In the genomic region with DNA sequence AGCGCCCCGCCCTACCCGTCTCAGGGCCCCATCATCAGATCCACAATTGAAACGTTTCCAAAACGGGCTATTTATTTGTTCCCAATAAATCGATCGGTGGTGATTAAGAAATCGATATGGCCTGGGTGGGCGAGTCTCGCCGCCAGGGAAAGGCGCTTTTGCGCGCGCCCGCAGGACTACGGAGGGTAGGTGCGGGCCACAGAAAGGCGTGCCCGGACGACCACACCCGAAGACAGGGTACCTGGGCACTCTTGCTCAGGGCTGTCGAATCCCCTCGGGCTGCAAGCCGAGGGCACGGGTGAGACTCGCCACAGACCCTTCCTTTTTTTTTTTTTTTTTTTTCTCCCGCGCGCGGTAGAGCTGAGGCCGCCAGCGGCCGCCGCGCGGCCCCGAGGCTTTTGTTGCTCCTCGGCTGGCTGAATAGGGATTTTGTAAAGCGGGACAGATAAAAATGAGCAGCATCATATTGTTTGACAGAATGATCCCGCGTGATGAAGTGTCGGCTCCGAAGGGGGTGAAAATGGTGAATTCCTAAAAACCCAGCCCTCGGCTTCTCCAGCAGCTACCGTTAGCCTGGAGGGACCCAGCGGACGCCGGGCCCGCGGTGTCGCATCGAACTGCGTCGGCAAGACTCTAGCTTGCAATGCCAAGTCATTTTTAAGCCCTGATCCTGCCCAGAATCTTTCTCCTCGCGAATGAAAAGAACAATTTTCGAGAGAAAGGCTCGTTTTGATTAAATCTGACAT, we compare ENCODE assay signal across 9 mouse cellular contexts. TPM values are rescaled to one million over a fixed set of nuclear protein-coding genes. Genes with fewer than 3 reads are reported as not detected.
DNase-seq lines count a peak whose midpoint lies in the region; ATAC-seq and TF ChIP-seq lines count a peak whose summit lies in the region.
"Had no signal": no experiment of that assay in that cellular context is flagged by ENCODE, and none has a peak within 500 bp of the region (broad histone marks: within the 10 kb centered on the region; RNA-seq: fewer than 3 reads in every experiment).

No protein-coding gene starts in this region.

- H3K9me3 ChIP-seq in E14TG2a.4 (ENCODE audit: low read length) = no peaks in the 10 kb centered on the region
- H3K9me3 ChIP-seq in forebrain, embryonic 14.5 days (replicated peaks; ENCODE audit: control insufficient read depth, low read length) = no peaks in the 10 kb centered on the region
- H3K9me3 ChIP-seq in limb, embryonic 10.5 days (replicated peaks) = no peaks in the 10 kb centered on the region
- no peaks in the 10 kb centered on the region for H3K9me3 ChIP-seq in stomach, postnatal 0 days (ENCODE audit: control insufficient read depth, low read length)

- TF ChIP-seq CTCF in cerebellum, adult 2 months (IDR thresholded peaks at IDR 0.05; ENCODE audit: borderline replicate concordance, insufficient read depth, low read depth, low read length) = no peak
- TF ChIP-seq CTCF in E14TG2a.4 (conservative IDR thresholded peaks at IDR 0.05; ENCODE audit: low read length) = no peak
- no peak for TF ChIP-seq CTCF in stomach, postnatal 0 days (IDR thresholded peaks at IDR 0.05; ENCODE audit: low read depth)

- H3K9ac ChIP-seq in forebrain, embryonic 14.5 days (ENCODE audit: low read length) = no peak overlapping the region
- H3K9ac ChIP-seq in stomach, postnatal 0 days (ENCODE audit: low read length) = no peak overlapping the region

- no peaks in the 10 kb centered on the region for H3K36me3 ChIP-seq in E14TG2a.4 (ENCODE audit: insufficient read depth, low read length)
- no peaks in the 10 kb centered on the region for H3K36me3 ChIP-seq in forebrain, embryonic 14.5 days (ENCODE audit: control insufficient read depth, insufficient read depth, low read length)
- H3K36me3 ChIP-seq in limb, embryonic 10.5 days = no peaks in the 10 kb centered on the region
- H3K36me3 ChIP-seq in stomach, postnatal 0 days (ENCODE audit: control insufficient read depth, insufficient read depth, low read length) = no peaks in the 10 kb centered on the region

- ATAC-seq in forebrain, embryonic 14.5 days = no peak
- no peak for ATAC-seq in stomach, postnatal 0 days (ENCODE audit: low FRiP score, low TSS enrichment)

- H3K4me3 ChIP-seq in cerebellum, adult 2 months (replicated peaks; ENCODE audit: insufficient read depth, low read depth, low read length) = no peak overlapping the region
- H3K4me3 ChIP-seq in E14TG2a.4 (replicated peaks; ENCODE audit: low read length) = peak overlapping the region; percentile 77
- H3K4me3 ChIP-seq in forebrain, embryonic 14.5 days (ENCODE audit: low read depth, low read length) = peak overlapping the region; percentile 16; the same call in 1 of the 2 replicates
- H3K4me3 ChIP-seq in limb, embryonic 10.5 days = peak overlapping the region; percentile 29
- peak overlapping the region; percentile 18 for H3K4me3 ChIP-seq in stomach, postnatal 0 days (ENCODE audit: low read depth, low read length)

- peak; percentile 20 to 46 for DNase-seq in cerebellum, adult 2 months
- no peak for DNase-seq in cerebellum, adult 11-12 months
- DNase-seq in forebrain, embryonic 14.5 days (ENCODE audit: low spot score) = no peak
- DNase-seq in limb, embryonic 10.5 days (ENCODE audit: low spot score) = peak; percentile 69
- DNase-seq in stomach, postnatal 0 days (ENCODE audit: low spot score) = no peak
- no peak for DNase-seq in spleen, adult 12 weeks (ENCODE audit: low spot score)
- no peak for DNase-seq in Muller cell, postnatal 12 days (ENCODE audit: inconsistent ontology term)

- no peak for TF ChIP-seq EP300 in stomach, postnatal 0 days (optimal IDR thresholded peaks at IDR 0.05)

- H3K4me1 ChIP-seq in cerebellum, adult 2 months (ENCODE audit: control insufficient read depth, insufficient read depth, low read length) = no peaks in the 10 kb centered on the region
- H3K4me1 ChIP-seq in E14TG2a.4 (replicated peaks; ENCODE audit: low read depth, low read length) = peaks cover 80% of the 10 kb centered on the region
- peaks cover 5% of the 10 kb centered on the region; the same call in 1 of the 2 replicates for H3K4me1 ChIP-seq in forebrain, embryonic 14.5 days (ENCODE audit: control insufficient read depth, insufficient read depth, low read length)
- peaks cover 24% of the 10 kb centered on the region for H3K4me1 ChIP-seq in limb, embryonic 10.5 days
- H3K4me1 ChIP-seq in stomach, postnatal 0 days (replicated peaks; ENCODE audit: control insufficient read depth, insufficient read depth) = peaks cover 2% of the 10 kb centered on the region; the same call in 1 of the 2 replicates

- H3K27me3 ChIP-seq in cerebellum, adult 2 months (ENCODE audit: control insufficient read depth, insufficient read depth, low read length) = peaks cover 29% of the 10 kb centered on the region; the same call in 1 of the 2 replicates
- peaks cover 30% of the 10 kb centered on the region for H3K27me3 ChIP-seq in E14TG2a.4 (ENCODE audit: insufficient read depth, low read length)
- peaks cover 88% of the 10 kb centered on the region for H3K27me3 ChIP-seq in forebrain, embryonic 14.5 days (replicated peaks; ENCODE audit: control insufficient read depth, insufficient read depth, low read length)
- H3K27me3 ChIP-seq in limb, embryonic 10.5 days (ENCODE audit: low read depth, poor library complexity, severe bottlenecking) = peaks cover 98% of the 10 kb centered on the region
- peaks cover 38% of the 10 kb centered on the region for H3K27me3 ChIP-seq in stomach, postnatal 0 days (ENCODE audit: control insufficient read depth, insufficient read depth, low read length)

- no peak for TF ChIP-seq POLR2A in cerebellum, adult 2 months (IDR thresholded peaks at IDR 0.05; ENCODE audit: borderline replicate concordance, insufficient read depth, low read length)

- WGBS in cerebellum, adult 2 months = 4% methylated on average over 59 of the region's 59 CpGs
- under 1% methylated on average over 59 of the region's 59 CpGs for WGBS in forebrain, embryonic 14.5 days
- WGBS in limb, embryonic 10.5 days = 2% methylated on average over 59 of the region's 59 CpGs
- 3% methylated on average over 59 of the region's 59 CpGs for WGBS in stomach, postnatal 0 days

- peak overlapping the region; percentile 38 for H3K4me2 ChIP-seq in forebrain, embryonic 14.5 days (ENCODE audit: low read length)
- H3K4me2 ChIP-seq in stomach, postnatal 0 days (replicated peaks; ENCODE audit: low read depth) = peak overlapping the region; percentile 25; the same call in 1 of the 2 replicates

- H3K27ac ChIP-seq in cerebellum, adult 2 months (ENCODE audit: insufficient read depth, low read length) = no peak overlapping the region
- H3K27ac ChIP-seq in forebrain, embryonic 14.5 days (ENCODE audit: low read depth, low read length) = no peak overlapping the region
- H3K27ac ChIP-seq in limb, embryonic 10.5 days = no peak overlapping the region
- no peak overlapping the region for H3K27ac ChIP-seq in stomach, postnatal 0 days (replicated peaks)

RNA-seq across cellular contexts. Expression of a gene that starts 5.0 kb away (rescaled TPM):
- polyA plus RNA-seq in cerebellum, adult 2 months (2012; rRNA removed) = 0.18 and 0.30 TPM in 2 replicates
- 0.12 TPM in 1 of 2 replicates, not detected in the other for polyA plus RNA-seq in forebrain, embryonic 14.5 days (2014; fragmentation: Nextera tagmentation; extraction: Ambion mirVana)
- polyA plus RNA-seq in limb, embryonic 10.5 days (2016; fragmentation: Nextera tagmentation; extraction: Ambion mirVana) = 0.06 and 0.08 TPM in 2 replicates
- 0.62 and 0.65 TPM in 2 replicates for polyA plus RNA-seq in stomach, postnatal 0 days (2015; fragmentation: Nextera tagmentation; extraction: Ambion mirVana)
- polyA plus RNA-seq: C2C12 had no signal

Comparison
In these comparisons a context has a peak if more than half of its experiments do, and no peak if none do; other contexts are left out.
1. DNase-seq: peak in cerebellum, adult 2 months (2 of 2) and limb, embryonic 10.5 days (single experiment); none in cerebellum, adult 11-12 months (single experiment), forebrain, embryonic 14.5 days (single experiment), stomach, postnatal 0 days (single experiment), spleen, adult 12 weeks (single experiment) and Muller cell, postnatal 12 days (single experiment).